Mouse (Mus musculus): ENCODE measurements at regions not wholly inside any gene's neighbourhood (a gene's known extent, or its start where the extent isn't known, plus 50 kb on each side); places are given as distances from the start of the nearest gene placed in this dataset.

GRCm38 (mm10) chr14:62171256-62172047, 120.9 kb upstream of the Rnaseh2b start:
- H3K9me3 ChIP-seq (ENCODE audit: control insufficient read depth, low read length) = no peaks in the 10 kb centered on the region
- H3K4me2 ChIP-seq (ENCODE audit: low read depth, severe bottlenecking) = no peak overlapping the region
- ATAC-seq (ENCODE audit: insufficient number of reproducible peaks, low FRiP score, low TSS enrichment, low read depth) = no peak
- H3K4me3 ChIP-seq (ENCODE audit: low read depth, low read length) = no peak overlapping the region
- H3K27ac ChIP-seq (replicated peaks; ENCODE audit: low read depth, low read length) = no peak overlapping the region
- H3K9ac ChIP-seq (ENCODE audit: low read length) = no peak overlapping the region
- H3K36me3 ChIP-seq (ENCODE audit: control insufficient read depth, insufficient read depth, low read length) = no peaks in the 10 kb centered on the region
- DNase-seq (ENCODE audit: low spot score) = no peak
- H3K4me1 ChIP-seq (ENCODE audit: control insufficient read depth, insufficient read depth, low read length) = 0 out of 2 replicates have a peak, but pooled peaks cover 2% of the 10 kb centered on the region
- WGBS = 78% methylated on average over 15 of the region's 15 CpGs
- H3K27me3 ChIP-seq (ENCODE audit: control insufficient read depth, insufficient read depth, low read length) = no peaks in the 10 kb centered on the region

- Histone ChIP-seq H3K4me2 (ENCODE audit: low read depth, severe bottlenecking) (no peak overlapping the region), H3K9me3 (ENCODE audit: control insufficient read depth, low read length) (no peaks in the 10 kb centered on the region), H3K4me3 (ENCODE audit: low read depth, low read length) (no peak overlapping the region), H3K4me1 (ENCODE audit: control insufficient read depth, insufficient read depth, low read length) (0 out of 2 replicates have a peak, but pooled peaks cover 2% of the 10 kb centered on the region), H3K36me3 (ENCODE audit: control insufficient read depth, insufficient read depth, low read length) (no peaks in the 10 kb centered on the region), H3K27ac (replicated peaks; ENCODE audit: low read depth, low read length) (no peak overlapping the region), H3K27me3 (ENCODE audit: control insufficient read depth, insufficient read depth, low read length) (no peaks in the 10 kb centered on the region), H3K9ac (ENCODE audit: low read length) (no peak overlapping the region)
- ATAC-seq (ENCODE audit: insufficient number of reproducible peaks, low FRiP score, low TSS enrichment, low read depth) (no peak), DNase-seq (ENCODE audit: low spot score) (no peak)
- 76% methylated on average over 16 of the region's 16 CpGs for WGBS
Measured at GRCm38 (mm10) chr14:62173835-62174530, 118.4 kb upstream of the Rnaseh2b start.

- ATAC-seq (ENCODE audit: insufficient number of reproducible peaks, low FRiP score, low TSS enrichment, low read depth) = no peak
- DNase-seq (ENCODE audit: low spot score) = no peak
- no peak overlapping the region for H3K27ac ChIP-seq (replicated peaks; ENCODE audit: low read depth, low read length)
- H3K9ac ChIP-seq (ENCODE audit: low read length) = no peak overlapping the region
- H3K27me3 ChIP-seq (ENCODE audit: control insufficient read depth, insufficient read depth, low read length) = no peaks in the 10 kb centered on the region
- H3K4me1 ChIP-seq (ENCODE audit: control insufficient read depth, insufficient read depth, low read length) = 0 out of 2 replicates have a peak, but pooled peaks cover 2% of the 10 kb centered on the region
- WGBS = 46% methylated on average over 12 of the region's 12 CpGs
- H3K36me3 ChIP-seq (ENCODE audit: control insufficient read depth, insufficient read depth, low read length) = no peaks in the 10 kb centered on the region
- H3K4me2 ChIP-seq (ENCODE audit: low read depth, severe bottlenecking) = no peak overlapping the region
- H3K9me3 ChIP-seq (ENCODE audit: control insufficient read depth, low read length) = no peaks in the 10 kb centered on the region
- no peak overlapping the region for H3K4me3 ChIP-seq (ENCODE audit: low read depth, low read length)
Measured at GRCm38 (mm10) chr14:62175384-62176048, 116.9 kb upstream of the Rnaseh2b start.

- no peaks in the 10 kb centered on the region for H3K4me1 ChIP-seq (ENCODE audit: control insufficient read depth, insufficient read depth, low read length)
- WGBS = 76% methylated on average over 5 of the region's 5 CpGs
- no peak overlapping the region for H3K27ac ChIP-seq (replicated peaks; ENCODE audit: low read depth, low read length)
- H3K4me2 ChIP-seq (ENCODE audit: low read depth, severe bottlenecking) = no peak overlapping the region
- no peaks in the 10 kb centered on the region for H3K36me3 ChIP-seq (ENCODE audit: control insufficient read depth, insufficient read depth, low read length)
- no peaks in the 10 kb centered on the region for H3K27me3 ChIP-seq (ENCODE audit: control insufficient read depth, insufficient read depth, low read length)
- no peak overlapping the region for H3K4me3 ChIP-seq (ENCODE audit: low read depth, low read length)
- ATAC-seq (ENCODE audit: insufficient number of reproducible peaks, low FRiP score, low TSS enrichment, low read depth) = no peak
- H3K9me3 ChIP-seq (ENCODE audit: control insufficient read depth, low read length) = no peaks in the 10 kb centered on the region
- H3K9ac ChIP-seq (ENCODE audit: low read length) = no peak overlapping the region
- no peak for DNase-seq (ENCODE audit: low spot score)
Measured at GRCm38 (mm10) chr14:62177509-62177908, 114.9 kb upstream of the Rnaseh2b start.

- Histone ChIP-seq H3K36me3 (ENCODE audit: control insufficient read depth, insufficient read depth, low read length) (no peaks in the 10 kb centered on the region), H3K9me3 (ENCODE audit: control insufficient read depth, low read length) (no peaks in the 10 kb centered on the region), H3K27ac (replicated peaks; ENCODE audit: low read depth, low read length) (no peak overlapping the region), H3K4me2 (ENCODE audit: low read depth, severe bottlenecking) (no peak overlapping the region), H3K4me3 (ENCODE audit: low read depth, low read length) (no peak overlapping the region), H3K27me3 (ENCODE audit: control insufficient read depth, insufficient read depth, low read length) (no peaks in the 10 kb centered on the region), H3K4me1 (ENCODE audit: control insufficient read depth, insufficient read depth, low read length) (no peaks in the 10 kb centered on the region), H3K9ac (ENCODE audit: low read length) (no peak overlapping the region)
- 39% methylated on average over 11 of the region's 11 CpGs for WGBS
- ATAC-seq (ENCODE audit: insufficient number of reproducible peaks, low FRiP score, low TSS enrichment, low read depth) (no peak), DNase-seq (ENCODE audit: low spot score) (no peak)
Measured at GRCm38 (mm10) chr14:62187360-62187759, 105.0 kb upstream of the Rnaseh2b start.

- H3K27ac ChIP-seq (replicated peaks; ENCODE audit: low read depth, low read length) = no peak overlapping the region
- DNase-seq (ENCODE audit: low spot score) (no peak), ATAC-seq (ENCODE audit: insufficient number of reproducible peaks, low FRiP score, low TSS enrichment, low read depth) (no peak)
- no peaks in the 10 kb centered on the region for H3K4me1 ChIP-seq (ENCODE audit: control insufficient read depth, insufficient read depth, low read length)
- 59% methylated on average over 7 of the region's 7 CpGs for WGBS
- no peaks in the 10 kb centered on the region for H3K9me3 ChIP-seq (ENCODE audit: control insufficient read depth, low read length)
- H3K4me3 ChIP-seq (ENCODE audit: low read depth, low read length) = no peak overlapping the region
- H3K4me2 ChIP-seq (ENCODE audit: low read depth, severe bottlenecking) = no peak overlapping the region
- no peaks in the 10 kb centered on the region for H3K36me3 ChIP-seq (ENCODE audit: control insufficient read depth, insufficient read depth, low read length)
- no peak overlapping the region for H3K9ac ChIP-seq (ENCODE audit: low read length)
- H3K27me3 ChIP-seq (ENCODE audit: control insufficient read depth, insufficient read depth, low read length) = no peaks in the 10 kb centered on the region
Measured at GRCm38 (mm10) chr14:62188147-62188885, 104.1 kb upstream of the Rnaseh2b start.

GRCm38 (mm10) chr14:62191624-62192023, 100.8 kb upstream of the Rnaseh2b start:
- no peaks in the 10 kb centered on the region for H3K27me3 ChIP-seq (ENCODE audit: control insufficient read depth, insufficient read depth, low read length)
- no peak for DNase-seq (ENCODE audit: low spot score)
- no peak overlapping the region for H3K9ac ChIP-seq (ENCODE audit: low read length)
- no peaks in the 10 kb centered on the region for H3K9me3 ChIP-seq (ENCODE audit: control insufficient read depth, low read length)
- H3K36me3 ChIP-seq (ENCODE audit: control insufficient read depth, insufficient read depth, low read length) = no peaks in the 10 kb centered on the region
- 78% methylated on average over 2 of the region's 2 CpGs for WGBS
- no peak for ATAC-seq (ENCODE audit: insufficient number of reproducible peaks, low FRiP score, low TSS enrichment, low read depth)
- no peak overlapping the region for H3K27ac ChIP-seq (replicated peaks; ENCODE audit: low read depth, low read length)
- H3K4me3 ChIP-seq (ENCODE audit: low read depth, low read length) = no peak overlapping the region
- H3K4me2 ChIP-seq (ENCODE audit: low read depth, severe bottlenecking) = no peak overlapping the region
- H3K4me1 ChIP-seq (ENCODE audit: control insufficient read depth, insufficient read depth, low read length) = no peaks in the 10 kb centered on the region

GRCm38 (mm10) chr14:62192814-62193213, 99.6 kb upstream of the Rnaseh2b start:
- DNase-seq (ENCODE audit: low spot score) = no peak

More at GRCm38 (mm10) chr14:62192814-62193213, 99.6 kb upstream of the Rnaseh2b start:
- Histone ChIP-seq H3K4me2 (ENCODE audit: low read depth, severe bottlenecking) (no peak overlapping the region), H3K9ac (ENCODE audit: low read length) (no peak overlapping the region), H3K4me3 (ENCODE audit: low read depth, low read length) (no peak overlapping the region), H3K36me3 (ENCODE audit: control insufficient read depth, insufficient read depth, low read length) (no peaks in the 10 kb centered on the region), H3K27me3 (ENCODE audit: control insufficient read depth, insufficient read depth, low read length) (no peaks in the 10 kb centered on the region), H3K9me3 (ENCODE audit: control insufficient read depth, low read length) (no peaks in the 10 kb centered on the region), H3K4me1 (ENCODE audit: control insufficient read depth, insufficient read depth, low read length) (no peaks in the 10 kb centered on the region), H3K27ac (replicated peaks; ENCODE audit: low read depth, low read length) (no peak overlapping the region)
- 70% methylated on average over 8 of the region's 8 CpGs for WGBS
- ATAC-seq (ENCODE audit: insufficient number of reproducible peaks, low FRiP score, low TSS enrichment, low read depth) = no peak

Measured in limb, embryonic 11.5 days (tissue).